Mouse (Mus musculus) forebrain, embryonic 10.5 days (tissue): ENCODE data around the gene Cntnap5c. TPM values are rescaled to one million over a fixed set of nuclear protein-coding genes. Genes with fewer than 3 reads are reported as not detected.
A peak's percentile ranks its signal among the peaks of the same experiment; 100 is the strongest.

Experiments
- DNase-seq: peaks from one replicate; pipeline ENCODE4 v3.0.0-alpha.2; 2017; ENCODE audit warnings: low spot score; ENCODE audit errors: extremely low spot score
- H3K27ac ChIP-seq: fragments of 300-500 bp; sonication (generic); 2 replicates; pipeline ENCODE4 v1.5.1; 2016; ENCODE audit warnings: mild to moderate bottlenecking
- H3K27me3 ChIP-seq: fragments of 300-500 bp; sonication (generic); 2 replicates; pipeline ENCODE4 v1.6.1; 2016; ENCODE audit warnings: mild to moderate bottlenecking; ENCODE audit not compliant: poor library complexity, severe bottlenecking
- H3K36me3 ChIP-seq: fragments of 300-500 bp; sonication (generic); replicated peaks from 2 replicates; pipeline ENCODE4 v1.6.1; 2016; ENCODE audit warnings: mild to moderate bottlenecking, moderate library complexity
- H3K4me1 ChIP-seq: fragments of 300-500 bp; sonication (generic); 2 replicates; pipeline ENCODE4 v1.6.1; 2016
- H3K4me3 ChIP-seq: fragments of 300-500 bp; sonication (generic); 2 replicates; pipeline ENCODE4 v1.5.1; 2016; ENCODE audit warnings: mild to moderate bottlenecking, moderate library complexity
- H3K9me3 ChIP-seq: fragments of 300-500 bp; sonication (generic); 2 replicates; pipeline ENCODE4 v1.6.1; 2016; ENCODE audit warnings: mild to moderate bottlenecking, moderate library complexity
- WGBS: fragments of 180-500 bp; shearing (Covaris S2); methylation state at CpG from one replicate; pipeline ENCODE4 v1.1.7; 2016; 5-methylcytosine and 5-hydroxymethylcytosine counted together
- polyA plus RNA-seq: library from polyadenylated mRNA; unstranded; fragments of >200 nt; fragmentation: Nextera tagmentation; extraction: Ambion mirVana; gene quantifications from 2 replicates; pipeline ENCODE4 v1.2.1, GENCODE M21; 2016

The Cntnap5c gene
- polyA plus RNA-seq: 0.04 TPM in 1 of 2 replicates, not detected in the other

DNA sequence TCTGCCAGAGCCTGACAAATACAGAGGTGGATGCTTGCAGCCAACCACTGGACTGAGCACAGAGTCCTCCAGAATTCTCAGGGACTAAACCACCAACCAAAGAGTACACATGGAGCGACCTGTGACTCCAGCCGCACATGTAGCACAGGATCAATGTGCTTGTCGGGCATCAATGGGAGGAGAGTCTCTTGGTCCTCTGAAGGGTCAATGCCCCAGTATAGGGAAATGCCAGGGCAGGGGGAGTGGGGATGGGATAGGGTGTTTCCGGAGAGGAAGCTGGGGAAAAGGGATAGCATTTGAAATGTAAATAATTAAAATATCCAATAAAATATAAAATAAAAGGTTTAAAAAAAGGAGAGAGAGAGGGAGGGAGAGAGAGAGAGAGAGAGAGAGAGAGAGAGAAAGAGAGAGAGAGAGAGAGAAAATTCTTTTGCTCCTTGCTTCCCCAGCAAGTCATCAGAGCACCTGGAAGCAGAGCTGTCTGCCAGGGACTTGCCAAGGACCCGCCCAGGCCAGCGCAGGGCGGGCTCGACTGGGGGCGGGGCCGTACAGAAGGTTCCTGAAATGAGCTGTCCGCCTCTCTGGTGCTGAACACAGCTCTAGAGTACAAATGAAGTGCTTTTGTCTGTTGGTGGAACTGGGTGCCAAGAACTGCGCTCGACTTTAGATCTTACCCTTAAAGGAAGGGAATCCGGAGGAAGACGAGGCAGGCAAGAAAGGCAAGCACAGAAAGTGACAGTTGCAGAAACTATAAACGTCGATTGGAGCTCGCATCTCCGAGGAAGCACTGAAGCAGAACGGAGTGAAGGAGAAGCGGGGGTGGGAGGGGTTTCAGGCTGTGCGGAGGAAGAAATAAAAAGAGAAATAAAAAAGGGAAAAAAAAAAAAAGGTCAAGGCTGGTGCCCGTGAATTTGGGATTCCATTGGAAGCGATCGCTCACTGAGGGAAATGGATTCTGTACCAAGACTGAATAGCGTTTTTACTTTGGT lies at the start of gene Cntnap5c:
Gene Cntnap5c (plus strand): TSS at position 949 of the 989 bp plus-strand sequence.
- DNase-seq: peak; percentile 59
- Histone ChIP-seq H3K27me3 (no peaks in the 10 kb centered on the region; the same call in 1 of the 2 replicates), H3K9me3 (no peaks in the 10 kb centered on the region), H3K27ac (no peak within 1 kb of the TSS), H3K4me1 (peaks cover 6% of the 10 kb centered on the region; the same call in 1 of the 2 replicates), H3K36me3 (no peaks in the 10 kb centered on the region), H3K4me3 (peak within 1 kb of the TSS; percentile 30)
- WGBS: 19% methylated on average over 26 of the region's 26 CpGs

DNA sequence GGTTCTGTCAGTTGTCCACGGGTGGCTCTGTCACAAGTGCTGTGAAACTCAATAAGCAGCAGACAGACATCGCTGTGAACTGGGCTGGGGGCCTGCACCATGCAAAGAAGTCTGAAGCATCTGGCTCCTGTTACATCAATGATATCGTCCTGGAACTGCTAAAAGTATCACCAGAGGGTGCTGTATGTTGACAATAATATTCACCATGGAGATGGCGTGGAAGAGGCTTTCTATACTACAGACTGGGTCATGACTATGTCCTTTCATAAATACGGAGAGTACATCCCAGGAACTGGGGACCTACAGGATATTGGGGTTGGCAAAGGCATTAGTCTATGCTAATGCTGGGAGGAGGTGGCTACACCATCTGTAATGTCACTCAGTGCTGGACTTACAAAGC lies 27.3 kb upstream of the Cntnap5c start, which contains the start of gene Gm21834:
Gene Gm21834 (minus strand): TSS at position 101 of the 400 bp plus-strand sequence.
- Histone ChIP-seq H3K9me3 (no peaks in the 10 kb centered on the region), H3K27me3 (no peaks in the 10 kb centered on the region), H3K36me3 (no peaks in the 10 kb centered on the region), H3K27ac (no peak within 1 kb of the TSS), H3K4me1 (no peaks in the 10 kb centered on the region), H3K4me3 (no peak within 1 kb of the TSS)
- no peak for DNase-seq
- WGBS: 90% methylated on average over 5 of the region's 5 CpGs

DNA sequence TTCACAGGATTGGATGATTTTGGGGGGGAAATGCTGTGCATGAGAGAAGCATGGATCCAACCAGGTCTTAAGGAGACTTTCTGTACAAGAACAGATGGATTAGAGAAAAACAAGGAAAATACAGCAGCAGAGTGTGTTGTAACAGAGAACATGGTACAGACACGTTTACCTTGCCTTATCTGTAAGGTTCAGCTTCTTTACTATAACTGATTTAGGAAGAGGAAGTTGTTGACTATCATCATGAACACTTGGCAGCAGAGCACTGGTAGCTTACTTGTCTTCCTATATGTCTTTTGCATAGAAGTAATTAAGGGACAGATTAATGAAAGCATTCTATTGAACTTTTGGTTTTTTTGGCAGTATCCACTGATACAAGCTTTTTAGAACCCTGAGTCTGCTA lies 11.3 kb upstream of the Cntnap5c start:
- H3K9me3 ChIP-seq: no peaks in the 10 kb centered on the region
- no peak for DNase-seq
- WGBS: 74% methylated on average over 1 of the region's 1 CpGs
- H3K27me3 ChIP-seq: no peaks in the 10 kb centered on the region
- no peaks in the 10 kb centered on the region for H3K4me1 ChIP-seq
- no peak overlapping the region for H3K27ac ChIP-seq
- H3K4me3 ChIP-seq: no peak overlapping the region
- H3K36me3 ChIP-seq: no peaks in the 10 kb centered on the region

DNA sequence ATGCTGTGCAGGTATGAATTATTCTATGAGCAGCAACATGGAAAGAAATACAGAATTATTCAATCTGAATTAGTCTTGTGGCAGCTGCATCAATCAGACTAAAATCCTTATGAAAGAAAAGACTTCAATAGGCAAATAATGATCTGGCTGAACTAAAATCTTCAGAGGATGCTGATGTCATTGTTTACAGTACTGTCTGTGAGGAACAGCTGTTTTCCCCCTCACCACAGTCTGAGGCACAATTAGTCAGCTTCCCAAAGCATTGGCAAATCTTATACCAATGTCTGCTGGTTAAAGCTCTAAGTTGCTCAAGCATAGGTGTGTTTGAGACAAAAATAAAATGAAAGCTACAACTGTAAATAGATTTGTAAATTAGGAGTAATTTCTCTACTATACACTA lies 2.1 kb upstream of the Cntnap5c start:
- no peak overlapping the region for H3K27ac ChIP-seq
- H3K27me3 ChIP-seq: no peaks in the 10 kb centered on the region; the same call in 1 of the 2 replicates

DNA sequence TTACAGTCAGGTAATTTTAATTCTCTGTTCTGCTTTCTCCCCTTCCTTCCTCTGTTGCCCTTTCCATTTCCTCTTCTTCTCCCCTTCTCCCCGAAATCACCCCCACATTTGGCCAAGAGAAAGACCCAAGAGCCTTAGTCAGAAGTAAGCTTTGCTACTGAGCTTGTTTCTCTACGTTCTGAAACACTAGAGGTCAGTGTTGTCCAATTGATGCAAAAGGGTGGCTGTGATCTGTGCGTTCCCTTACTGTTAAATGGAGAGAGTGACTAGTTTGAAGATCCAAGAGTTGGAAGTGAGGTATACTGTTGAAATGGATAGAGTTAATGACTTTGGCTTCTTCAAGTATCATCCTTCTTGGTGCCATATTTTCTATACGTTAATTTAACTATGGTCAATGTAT lies 1.5 kb downstream of the Cntnap5c start:
- no peaks in the 10 kb centered on the region for H3K9me3 ChIP-seq
- DNase-seq: no peak
- no peaks in the 10 kb centered on the region for H3K36me3 ChIP-seq
- 17% methylated on average over 4 of the region's 4 CpGs for WGBS
- peaks cover 6% of the 10 kb centered on the region; the same call in 1 of the 2 replicates for H3K4me1 ChIP-seq
- no peak overlapping the region for H3K27ac ChIP-seq
- H3K4me3 ChIP-seq: no peak overlapping the region
- H3K27me3 ChIP-seq: no peaks in the 10 kb centered on the region; the same call in 1 of the 2 replicates

More for the DNA sequence above, 2.1 kb upstream of the Cntnap5c start:
- H3K36me3 ChIP-seq: no peaks in the 10 kb centered on the region
- H3K4me1 ChIP-seq: peaks cover 6% of the 10 kb centered on the region; the same call in 1 of the 2 replicates
- DNase-seq: no peak
- H3K9me3 ChIP-seq: no peaks in the 10 kb centered on the region
- no peak overlapping the region for H3K4me3 ChIP-seq

DNA sequence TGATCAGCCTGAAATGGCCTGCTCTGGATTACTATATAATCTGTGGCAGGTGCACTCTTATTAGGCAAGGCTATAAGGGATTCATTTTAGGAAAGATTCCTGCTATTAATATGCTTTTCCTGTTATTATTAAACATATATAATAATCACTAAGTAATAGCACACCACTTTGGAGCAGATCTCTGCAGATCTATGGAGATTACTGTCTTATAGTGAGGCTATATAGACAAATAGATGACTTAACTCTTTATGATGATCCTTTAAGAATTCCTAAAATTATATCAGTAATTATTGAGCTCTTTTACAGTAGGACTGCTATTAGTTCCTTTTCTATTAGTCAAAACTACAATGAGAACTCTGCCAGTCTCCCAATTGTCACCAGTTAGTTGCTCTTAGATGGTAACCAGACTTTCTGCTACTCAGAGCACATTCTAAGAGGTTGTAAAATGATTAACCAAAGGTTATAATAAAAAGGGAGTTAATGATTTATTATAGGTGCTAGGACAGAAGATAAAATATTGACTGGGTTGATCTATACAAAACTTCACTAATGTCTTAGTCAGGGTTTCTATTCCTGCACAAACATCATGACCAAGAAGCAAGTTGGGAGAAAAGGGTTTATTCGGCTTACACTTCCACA lies 18.9 kb downstream of the Cntnap5c start:
- WGBS: 86% methylated on average over 1 of the region's 1 CpGs
- peaks cover 5% of the 10 kb centered on the region; the same call in 1 of the 2 replicates for H3K9me3 ChIP-seq
- H3K27me3 ChIP-seq: no peaks in the 10 kb centered on the region
- H3K27ac ChIP-seq: no peak overlapping the region
- no peaks in the 10 kb centered on the region for H3K36me3 ChIP-seq
- no peaks in the 10 kb centered on the region for H3K4me1 ChIP-seq
- H3K4me3 ChIP-seq: no peak overlapping the region
- DNase-seq: no peak

DNA sequence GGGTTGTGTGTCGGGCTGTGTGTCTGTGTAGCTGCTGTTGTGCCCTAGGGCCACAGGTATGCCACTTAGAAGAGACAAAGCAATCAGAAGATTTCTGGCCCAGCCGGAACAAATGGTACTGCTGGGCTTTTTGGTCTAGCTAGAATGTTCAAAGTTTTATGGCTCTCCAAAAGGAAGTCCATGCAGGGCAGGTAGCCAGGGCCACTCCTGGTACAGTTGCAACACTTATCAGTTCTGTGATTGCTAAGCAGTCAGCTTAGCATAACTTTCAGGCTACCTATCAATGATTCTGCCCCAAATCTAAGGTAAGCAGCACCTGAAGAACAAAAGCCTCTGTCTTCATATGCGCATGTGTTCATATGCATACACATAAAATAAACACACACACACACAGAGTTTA lies 26.0 kb downstream of the Cntnap5c start:
- WGBS: 80% methylated on average over 3 of the region's 3 CpGs
- no peak overlapping the region for H3K4me3 ChIP-seq
- H3K36me3 ChIP-seq: no peaks in the 10 kb centered on the region
- no peak overlapping the region for H3K27ac ChIP-seq
- no peaks in the 10 kb centered on the region for H3K9me3 ChIP-seq
- H3K4me1 ChIP-seq: 0 out of 2 replicates have a peak, but pooled peaks cover 4% of the 10 kb centered on the region
- no peak for DNase-seq
- H3K27me3 ChIP-seq: no peaks in the 10 kb centered on the region

DNA sequence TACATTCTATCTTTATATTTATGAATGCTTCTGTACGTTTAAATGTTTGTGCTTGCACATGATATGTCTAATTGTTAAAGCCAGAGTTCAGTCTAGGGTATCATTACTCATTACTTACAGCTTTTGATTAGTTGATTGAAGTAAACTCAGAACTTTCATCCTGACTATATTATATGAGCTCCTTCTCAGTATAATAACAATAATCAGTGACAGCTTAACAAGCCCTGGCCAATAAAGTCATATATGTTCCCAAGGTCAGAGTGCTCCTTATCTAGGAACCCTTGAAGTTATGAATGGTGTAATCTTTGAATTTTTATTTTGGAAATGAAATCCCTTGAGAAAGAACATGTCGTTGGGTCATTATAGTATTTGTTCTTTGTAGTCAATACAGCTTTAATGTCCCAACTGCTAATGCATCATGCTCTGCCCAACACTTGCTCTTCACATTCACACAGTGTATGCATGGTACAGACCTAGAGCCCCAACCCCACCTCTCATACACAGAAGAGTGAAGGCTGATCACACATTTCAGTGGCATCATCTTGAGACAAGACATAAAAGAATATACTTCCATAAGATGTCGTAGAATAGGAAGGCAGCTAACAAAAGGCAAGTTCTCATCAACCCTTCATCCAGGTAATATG lies 27.4 kb downstream of the Cntnap5c start:
- Histone ChIP-seq H3K36me3 (no peaks in the 10 kb centered on the region), H3K9me3 (no peaks in the 10 kb centered on the region), H3K27ac (no peak overlapping the region), H3K4me3 (no peak overlapping the region), H3K27me3 (no peaks in the 10 kb centered on the region), H3K4me1 (0 out of 2 replicates have a peak, but pooled peaks cover 4% of the 10 kb centered on the region)
- no peak for DNase-seq
- 89% methylated on average over 3 of the region's 3 CpGs for WGBS

DNA sequence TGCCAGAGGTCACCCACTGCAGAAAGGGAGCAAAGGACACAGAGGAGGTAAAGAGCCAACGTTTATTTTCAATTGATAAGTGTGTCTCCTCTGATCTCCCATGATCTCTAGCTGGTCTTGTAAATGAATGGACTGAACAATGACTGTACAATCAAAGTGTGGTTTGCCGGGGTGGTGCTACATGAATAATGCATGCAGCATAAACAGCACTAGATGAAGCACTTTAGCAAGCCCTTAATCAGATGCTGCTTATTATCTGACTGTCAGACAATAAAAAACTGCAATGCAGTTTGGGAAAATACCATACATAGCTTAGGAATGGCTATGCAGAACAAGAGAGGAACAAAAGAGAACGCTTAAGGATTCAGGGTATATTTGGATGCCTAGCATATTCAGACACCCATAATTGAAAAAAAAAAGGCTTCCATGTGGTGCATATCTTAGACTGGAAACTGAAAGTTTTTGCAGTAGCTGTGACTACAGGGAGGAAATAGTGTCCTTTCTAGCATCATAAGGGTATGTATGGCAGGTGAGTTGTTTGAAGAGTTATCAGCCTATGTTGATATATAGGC lies 30.1 kb downstream of the Cntnap5c start:
- no peak overlapping the region for H3K4me3 ChIP-seq
- no peaks in the 10 kb centered on the region for H3K36me3 ChIP-seq
- DNase-seq: no peak
- H3K4me1 ChIP-seq: 0 out of 2 replicates have a peak, but pooled peaks cover 4% of the 10 kb centered on the region
- no peaks in the 10 kb centered on the region for H3K27me3 ChIP-seq
- WGBS: 73% methylated on average over 3 of the region's 3 CpGs
- H3K27ac ChIP-seq: no peak overlapping the region
- H3K9me3 ChIP-seq: no peaks in the 10 kb centered on the region

DNA sequence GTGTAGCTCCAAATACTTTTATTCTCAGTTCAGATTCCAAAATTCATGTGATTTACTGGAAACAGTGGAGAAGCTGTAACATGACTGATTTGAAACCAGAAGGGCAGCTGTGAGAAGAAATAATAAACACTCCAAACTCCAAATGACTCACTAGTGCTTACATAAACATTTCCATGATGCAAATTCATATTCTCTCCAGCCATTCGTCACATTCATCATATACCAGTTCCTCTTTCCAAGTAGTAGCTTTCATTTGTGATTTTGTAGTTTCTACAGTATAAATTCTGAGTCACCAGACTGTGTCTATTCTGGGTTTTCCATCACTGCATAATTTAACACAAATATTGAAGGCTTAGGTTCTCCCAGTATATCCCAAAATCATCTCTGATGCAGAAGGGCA lies 31.8 kb downstream of the Cntnap5c start:
- no peak for DNase-seq
- Histone ChIP-seq H3K4me1 (0 out of 2 replicates have a peak, but pooled peaks cover 4% of the 10 kb centered on the region), H3K4me3 (no peak overlapping the region), H3K27me3 (no peaks in the 10 kb centered on the region), H3K36me3 (no peaks in the 10 kb centered on the region), H3K9me3 (no peaks in the 10 kb centered on the region), H3K27ac (no peak overlapping the region)
- 93% methylated on average over 1 of the region's 1 CpGs for WGBS

DNA sequence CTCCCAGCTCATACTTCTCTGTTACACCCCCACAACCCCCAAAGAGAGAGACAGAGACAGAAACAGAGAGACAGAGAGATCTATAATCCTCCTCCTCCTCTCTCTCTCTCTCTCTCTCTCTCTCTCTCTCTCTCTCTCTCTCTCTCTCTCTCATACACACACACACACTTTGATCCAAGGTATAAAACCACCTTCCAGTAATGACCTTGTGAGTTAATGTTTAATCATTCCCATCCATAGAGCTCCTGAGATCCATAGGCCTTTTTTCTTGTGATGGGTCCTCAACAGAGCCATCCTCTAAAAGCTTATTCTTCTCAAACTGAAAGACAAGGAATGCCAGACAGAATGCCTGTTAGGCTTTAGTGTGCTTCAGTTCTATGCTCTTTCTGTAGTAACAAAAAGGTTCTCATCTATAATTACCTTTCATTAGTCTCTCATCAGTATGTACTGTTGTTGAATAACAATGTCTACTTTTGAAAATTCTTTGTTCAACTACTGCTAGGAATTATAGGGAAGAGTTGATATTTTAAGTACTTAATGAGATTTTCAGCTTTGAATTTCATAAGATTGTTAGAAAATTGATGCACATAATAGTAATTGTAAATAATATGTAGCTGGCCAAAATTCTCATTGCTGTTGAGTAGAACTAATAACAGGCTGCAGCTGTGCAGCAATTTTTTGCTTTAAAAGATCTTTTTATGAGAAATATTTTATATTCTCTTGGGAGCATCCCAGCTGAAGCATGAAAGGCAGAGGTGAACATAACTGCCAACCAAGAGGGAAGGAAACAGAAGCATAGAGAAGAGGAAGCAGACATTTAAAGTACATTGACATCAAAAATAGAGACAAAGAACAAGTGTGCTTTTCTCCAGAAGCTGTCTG lies 68.0 kb downstream of the Cntnap5c start:
- no peaks in the 10 kb centered on the region for H3K4me1 ChIP-seq
- no peak for DNase-seq
- no peak overlapping the region for H3K27ac ChIP-seq
- no peaks in the 10 kb centered on the region for H3K9me3 ChIP-seq
- no peak overlapping the region for H3K4me3 ChIP-seq
- H3K27me3 ChIP-seq: no peaks in the 10 kb centered on the region
- H3K36me3 ChIP-seq: no peaks in the 10 kb centered on the region
